Mouse (Mus musculus): ENCODE measurements around the gene Maml3.

- TF ChIP-seq CTCF (IDR thresholded peaks at IDR 0.05; ENCODE audit: low read depth) (peak; percentile 38), EP300 (optimal IDR thresholded peaks at IDR 0.05) (no peak)
Measured at GRCm38 (mm10) chr3:51851596-51851995, 253.3 kb downstream of the Maml3 start.

Data from stomach, postnatal 0 days (tissue).